Mouse (Mus musculus): Measurements from ENCODE around the gene Adcy2. TPM values are rescaled to one million over a fixed set of nuclear protein-coding genes. Genes with fewer than 3 reads are reported as not detected.

The Adcy2 gene
- polyA plus RNA-seq, 1 experiment = 2.2 TPM

- no peaks in the 10 kb centered on the region for H3K36me3 ChIP-seq (ENCODE audit: control insufficient read depth, insufficient read depth, low read length, poor library complexity, severe bottlenecking)
- H3K27me3 ChIP-seq (ENCODE audit: control insufficient read depth, insufficient read depth, low read length, poor library complexity, severe bottlenecking) = no peaks in the 10 kb centered on the region
- H3K4me3 ChIP-seq (ENCODE audit: low read depth, low read length) = no peak overlapping the region
- no peaks in the 10 kb centered on the region for H3K4me1 ChIP-seq (ENCODE audit: control insufficient read depth, insufficient read depth, low read length)
- H3K9me3 ChIP-seq (replicated peaks; ENCODE audit: control insufficient read depth, insufficient read depth, low read length, poor library complexity, severe bottlenecking) = no peaks in the 10 kb centered on the region; the same call in 1 of the 2 replicates
- no peak overlapping the region for H3K27ac ChIP-seq (ENCODE audit: insufficient read depth, low read length)
- H3K9ac ChIP-seq (ENCODE audit: low read depth, poor library complexity, severe bottlenecking) = no peak overlapping the region
- TF ChIP-seq CTCF (IDR thresholded peaks at IDR 0.05; ENCODE audit: low read depth, low read length) (no peak), EP300 (IDR thresholded peaks at IDR 0.05; ENCODE audit: insufficient read depth, low read depth, low read length) (no peak), POLR2A (IDR thresholded peaks at IDR 0.05; ENCODE audit: insufficient read depth, low read length) (no peak)
Measured at GRCm38 (mm10) chr13:68928469-68928868, 70.9 kb downstream of the Adcy2 start.

- no peak overlapping the region for H3K27ac ChIP-seq (ENCODE audit: insufficient read depth, low read length)
- no peaks in the 10 kb centered on the region for H3K9me3 ChIP-seq (replicated peaks; ENCODE audit: control insufficient read depth, insufficient read depth, low read length, poor library complexity, severe bottlenecking)
- no peaks in the 10 kb centered on the region for H3K4me1 ChIP-seq (ENCODE audit: control insufficient read depth, insufficient read depth, low read length)
- no peak overlapping the region for H3K4me3 ChIP-seq (ENCODE audit: low read depth, low read length)
- no peaks in the 10 kb centered on the region for H3K36me3 ChIP-seq (ENCODE audit: control insufficient read depth, insufficient read depth, low read length, poor library complexity, severe bottlenecking)
- no peaks in the 10 kb centered on the region for H3K27me3 ChIP-seq (ENCODE audit: control insufficient read depth, insufficient read depth, low read length, poor library complexity, severe bottlenecking)
- no peak for TF ChIP-seq POLR2A (IDR thresholded peaks at IDR 0.05; ENCODE audit: insufficient read depth, low read length)
- TF ChIP-seq CTCF (IDR thresholded peaks at IDR 0.05; ENCODE audit: low read depth, low read length) = no peak
- no peak overlapping the region for H3K9ac ChIP-seq (ENCODE audit: low read depth, poor library complexity, severe bottlenecking)
Measured at GRCm38 (mm10) chr13:68913666-68914288, 85.6 kb downstream of the Adcy2 start.

- no peaks in the 10 kb centered on the region for H3K27me3 ChIP-seq (ENCODE audit: control insufficient read depth, insufficient read depth, low read length, poor library complexity, severe bottlenecking)
- no peak overlapping the region for H3K27ac ChIP-seq (ENCODE audit: insufficient read depth, low read length)
- H3K9me3 ChIP-seq (replicated peaks; ENCODE audit: control insufficient read depth, insufficient read depth, low read length, poor library complexity, severe bottlenecking) = no peaks in the 10 kb centered on the region
- no peak overlapping the region for H3K4me3 ChIP-seq (ENCODE audit: low read depth, low read length)
- H3K9ac ChIP-seq (ENCODE audit: low read depth, poor library complexity, severe bottlenecking) = no peak overlapping the region
- H3K4me1 ChIP-seq (ENCODE audit: control insufficient read depth, insufficient read depth, low read length) = no peaks in the 10 kb centered on the region
- TF ChIP-seq CTCF (IDR thresholded peaks at IDR 0.05; ENCODE audit: low read depth, low read length) (no peak), EP300 (IDR thresholded peaks at IDR 0.05; ENCODE audit: insufficient read depth, low read depth, low read length) (no peak), POLR2A (IDR thresholded peaks at IDR 0.05; ENCODE audit: insufficient read depth, low read length) (no peak)
- H3K36me3 ChIP-seq (ENCODE audit: control insufficient read depth, insufficient read depth, low read length, poor library complexity, severe bottlenecking) = no peaks in the 10 kb centered on the region
Measured at GRCm38 (mm10) chr13:68906667-68907066, 92.7 kb downstream of the Adcy2 start.

GRCm38 (mm10) chr13:68902708-68903107, 96.6 kb downstream of the Adcy2 start:
- H3K4me3 ChIP-seq (ENCODE audit: low read depth, low read length) = no peak overlapping the region
- TF ChIP-seq CTCF (IDR thresholded peaks at IDR 0.05; ENCODE audit: low read depth, low read length) = no peak
- no peak for TF ChIP-seq EP300 (IDR thresholded peaks at IDR 0.05; ENCODE audit: insufficient read depth, low read depth, low read length)
- TF ChIP-seq POLR2A (IDR thresholded peaks at IDR 0.05; ENCODE audit: insufficient read depth, low read length) = no peak
- H3K9me3 ChIP-seq (replicated peaks; ENCODE audit: control insufficient read depth, insufficient read depth, low read length, poor library complexity, severe bottlenecking) = no peaks in the 10 kb centered on the region; the same call in 1 of the 2 replicates
- no peak overlapping the region for H3K9ac ChIP-seq (ENCODE audit: low read depth, poor library complexity, severe bottlenecking)
- H3K27ac ChIP-seq (ENCODE audit: insufficient read depth, low read length) = no peak overlapping the region
- no peaks in the 10 kb centered on the region for H3K27me3 ChIP-seq (ENCODE audit: control insufficient read depth, insufficient read depth, low read length, poor library complexity, severe bottlenecking)
- no peaks in the 10 kb centered on the region for H3K4me1 ChIP-seq (ENCODE audit: control insufficient read depth, insufficient read depth, low read length)
- no peaks in the 10 kb centered on the region for H3K36me3 ChIP-seq (ENCODE audit: control insufficient read depth, insufficient read depth, low read length, poor library complexity, severe bottlenecking)

GRCm38 (mm10) chr13:68889929-68890593, 109.3 kb downstream of the Adcy2 start:
- H3K36me3 ChIP-seq (ENCODE audit: control insufficient read depth, insufficient read depth, low read length, poor library complexity, severe bottlenecking) = no peaks in the 10 kb centered on the region
- H3K9ac ChIP-seq (ENCODE audit: low read depth, poor library complexity, severe bottlenecking) = no peak overlapping the region
- no peaks in the 10 kb centered on the region for H3K27me3 ChIP-seq (ENCODE audit: control insufficient read depth, insufficient read depth, low read length, poor library complexity, severe bottlenecking)
- no peak overlapping the region for H3K4me3 ChIP-seq (ENCODE audit: low read depth, low read length)
- no peaks in the 10 kb centered on the region for H3K9me3 ChIP-seq (replicated peaks; ENCODE audit: control insufficient read depth, insufficient read depth, low read length, poor library complexity, severe bottlenecking)
- no peaks in the 10 kb centered on the region for H3K4me1 ChIP-seq (ENCODE audit: control insufficient read depth, insufficient read depth, low read length)
- no peak overlapping the region for H3K27ac ChIP-seq (ENCODE audit: insufficient read depth, low read length)
- TF ChIP-seq EP300 (IDR thresholded peaks at IDR 0.05; ENCODE audit: insufficient read depth, low read depth, low read length) = no peak
- no peak for TF ChIP-seq POLR2A (IDR thresholded peaks at IDR 0.05; ENCODE audit: insufficient read depth, low read length)
- no peak for TF ChIP-seq CTCF (IDR thresholded peaks at IDR 0.05; ENCODE audit: low read depth, low read length)

- TF ChIP-seq CTCF (IDR thresholded peaks at IDR 0.05; ENCODE audit: low read depth, low read length) = no peak
- TF ChIP-seq EP300 (IDR thresholded peaks at IDR 0.05; ENCODE audit: insufficient read depth, low read depth, low read length) = no peak
- TF ChIP-seq POLR2A (IDR thresholded peaks at IDR 0.05; ENCODE audit: insufficient read depth, low read length) = no peak
- Histone ChIP-seq H3K9ac (ENCODE audit: low read depth, poor library complexity, severe bottlenecking) (no peak overlapping the region), H3K4me3 (ENCODE audit: low read depth, low read length) (no peak overlapping the region), H3K27ac (ENCODE audit: insufficient read depth, low read length) (no peak overlapping the region), H3K9me3 (replicated peaks; ENCODE audit: control insufficient read depth, insufficient read depth, low read length, poor library complexity, severe bottlenecking) (no peaks in the 10 kb centered on the region), H3K27me3 (ENCODE audit: control insufficient read depth, insufficient read depth, low read length, poor library complexity, severe bottlenecking) (no peaks in the 10 kb centered on the region), H3K4me1 (ENCODE audit: control insufficient read depth, insufficient read depth, low read length) (no peaks in the 10 kb centered on the region), H3K36me3 (ENCODE audit: control insufficient read depth, insufficient read depth, low read length, poor library complexity, severe bottlenecking) (no peaks in the 10 kb centered on the region)
Measured at GRCm38 (mm10) chr13:68868776-68869175, 130.6 kb downstream of the Adcy2 start.

All from ES-Bruce4 (cell line).